In the genomic region with DNA sequence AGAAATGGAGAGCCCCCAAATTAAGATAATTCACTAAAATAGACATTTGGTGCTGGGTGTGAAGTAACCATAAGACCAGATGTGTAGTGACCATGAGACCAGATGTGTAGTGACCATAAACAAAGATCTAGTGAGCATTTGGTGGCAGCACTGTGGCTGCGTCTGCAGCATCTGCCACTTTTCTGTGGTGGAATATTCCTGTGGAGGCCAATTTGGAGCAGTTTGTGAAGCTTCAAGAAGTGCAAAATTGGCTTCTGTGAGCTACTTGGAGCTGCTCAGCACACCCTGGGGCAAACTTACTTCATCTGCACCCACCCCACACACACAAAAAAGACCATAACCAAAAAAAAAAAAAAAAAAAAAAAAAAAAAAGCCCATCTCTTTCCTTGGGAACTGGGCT, we compare ENCODE assay signal across 24 mouse cellular contexts. TPM values are rescaled to one million over a fixed set of nuclear protein-coding genes. Genes with fewer than 3 reads are reported as not detected.
"Had no signal": no experiment of that assay in that cellular context is flagged by ENCODE, and none has a peak within 500 bp of the region (broad histone marks: within the 10 kb centered on the region; RNA-seq: fewer than 3 reads in every experiment).

No protein-coding gene starts in this region.

- H3K36me3 ChIP-seq: limb, embryonic 12.5 days; limb, embryonic 15.5 days; midbrain, embryonic 10.5 days; midbrain, embryonic 13.5 days; neural tube, embryonic 13.5 days had no signal

- H3K4me3 ChIP-seq: left cerebral cortex, adult 2 months; limb, embryonic 12.5 days; limb, embryonic 15.5 days; megakaryocyte, embryonic 14.5 days; midbrain, embryonic 10.5 days; midbrain, embryonic 13.5 days; myocyte; neural tube, embryonic 13.5 days had no signal

- H3K9me3 ChIP-seq: limb, embryonic 12.5 days; limb, embryonic 15.5 days; midbrain, embryonic 10.5 days; midbrain, embryonic 13.5 days; neural tube, embryonic 13.5 days had no signal

- H3K27me3 ChIP-seq: limb, embryonic 12.5 days; limb, embryonic 15.5 days; midbrain, embryonic 13.5 days; neural tube, embryonic 13.5 days had no signal

- DNase-seq: kidney, adult 18-20 months; kidney, adult 9 months; kidney, postnatal 14 days; kidney, postnatal 4 days; layer of hippocampus, adult 9-11 months; liver, postnatal 0 days; lung, embryonic 14.5 days; lung, postnatal 36 days; retina, postnatal 1 day; thymus, adult 18-20 months; thymus, postnatal 36 days had no signal

- ATAC-seq: liver, postnatal 0 days; lung, postnatal 0 days; midbrain, embryonic 13.5 days; midbrain, embryonic 16.5 days had no signal

- H3K27ac ChIP-seq: limb, embryonic 12.5 days; limb, embryonic 15.5 days; liver, embryonic 14.5 days; midbrain, embryonic 10.5 days; midbrain, embryonic 13.5 days; neural tube, embryonic 13.5 days; stomach, postnatal 0 days had no signal

- H3K4me1 ChIP-seq: neural tube, embryonic 13.5 days had no signal

RNA-seq across cellular contexts. Expression of a gene that starts 9.2 kb away (rescaled TPM):
- total RNA-seq: monocyte, adult 5-6 weeks had no signal
